Mouse (Mus musculus): Measurements from ENCODE around the gene Mcemp1. TPM values are rescaled to one million over a fixed set of nuclear protein-coding genes. Genes with fewer than 3 reads are reported as not detected.
A peak's percentile ranks its signal among the peaks of the same experiment; 100 is the strongest.

Mcemp1 gene
- polyA plus RNA-seq (2014; fragmentation: Nextera tagmentation; extraction: Ambion mirVana), result 0.28 TPM in 1 of 2 replicates, not detected in the other

GRCm38 (mm10) chr8:3665507-3665906 lies at the start of gene Mcemp1:
TSS of gene Mcemp1 (plus strand) at chr8:3665754.
- Histone ChIP-seq H3K9me3 (replicated peaks; ENCODE audit: control insufficient read depth, low read length) (no peaks in the 10 kb centered on the region), H3K9ac (replicated peaks; ENCODE audit: low read length) (no peak within 1 kb of the TSS), H3K4me3 (ENCODE audit: low read depth, low read length) (no peak within 1 kb of the TSS), H3K27me3 (ENCODE audit: control insufficient read depth, insufficient read depth, low read length) (no peaks in the 10 kb centered on the region), H3K36me3 (replicated peaks; ENCODE audit: control insufficient read depth, insufficient read depth, low read depth, low read length) (no peaks in the 10 kb centered on the region), H3K4me2 (ENCODE audit: low read depth, low read length) (no peak within 1 kb of the TSS), H3K4me1 (ENCODE audit: control insufficient read depth, insufficient read depth, low read length) (no peaks in the 10 kb centered on the region), H3K27ac (replicated peaks; ENCODE audit: low read depth, low read length) (no peak within 1 kb of the TSS)
- WGBS, result 59% methylated on average over 6 of the region's 6 CpGs
- DNase-seq (ENCODE audit: low spot score), result no peak
- ATAC-seq (replicated peaks; ENCODE audit: insufficient number of reproducible peaks, low FRiP score, low TSS enrichment, low read depth), result no peak

- Histone ChIP-seq H3K4me2 (ENCODE audit: low read depth, low read length) (peak within 1 kb of the TSS; percentile 76), H3K27me3 (ENCODE audit: control insufficient read depth, insufficient read depth, low read length) (no peaks in the 10 kb centered on the region), H3K4me3 (ENCODE audit: low read depth, low read length) (peak within 1 kb of the TSS; percentile 84), H3K27ac (replicated peaks; ENCODE audit: low read depth, low read length) (no peak within 1 kb of the TSS), H3K36me3 (replicated peaks; ENCODE audit: control insufficient read depth, insufficient read depth, low read depth, low read length) (no peaks in the 10 kb centered on the region; the same call in 1 of the 2 replicates), H3K9me3 (replicated peaks; ENCODE audit: control insufficient read depth, low read length) (no peaks in the 10 kb centered on the region), H3K9ac (replicated peaks; ENCODE audit: low read length) (peak within 1 kb of the TSS; percentile 63), H3K4me1 (ENCODE audit: control insufficient read depth, insufficient read depth, low read length) (no peaks in the 10 kb centered on the region)
- under 1% methylated on average over 37 of the region's 37 CpGs for WGBS
- DNase-seq (ENCODE audit: low spot score) (peak; percentile 100), ATAC-seq (replicated peaks; ENCODE audit: insufficient number of reproducible peaks, low FRiP score, low TSS enrichment, low read depth) (peak; percentile 97)
These were observed 44.2 kb upstream of the Mcemp1 start, which contains the start of the genes Xab2 and Pet100 for GRCm38 (mm10) chr8:3621199-3621970. TSS of gene Xab2 (minus strand) at chr8:3621316. TSS of gene Pet100 (plus strand) at chr8:3621548.

- Histone ChIP-seq H3K4me1 (ENCODE audit: control insufficient read depth, insufficient read depth, low read length) (no peaks in the 10 kb centered on the region), H3K9me3 (replicated peaks; ENCODE audit: control insufficient read depth, low read length) (no peaks in the 10 kb centered on the region), H3K4me2 (ENCODE audit: low read depth, low read length) (no peak overlapping the region; the same call in 1 of the 2 replicates), H3K9ac (replicated peaks; ENCODE audit: low read length) (0 out of 2 replicates have a peak overlapping the region, but pooled peaks have one; percentile 23), H3K4me3 (ENCODE audit: low read depth, low read length) (peak overlapping the region; percentile 84), H3K36me3 (replicated peaks; ENCODE audit: control insufficient read depth, insufficient read depth, low read depth, low read length) (no peaks in the 10 kb centered on the region), H3K27ac (replicated peaks; ENCODE audit: low read depth, low read length) (no peak overlapping the region), H3K27me3 (ENCODE audit: control insufficient read depth, insufficient read depth, low read length) (no peaks in the 10 kb centered on the region)
- no peak for ATAC-seq (replicated peaks; ENCODE audit: insufficient number of reproducible peaks, low FRiP score, low TSS enrichment, low read depth)
- no peak for DNase-seq (ENCODE audit: low spot score)
- WGBS, result 67% methylated on average over 8 of the region's 8 CpGs
These were observed 43.4 kb upstream of the Mcemp1 start for GRCm38 (mm10) chr8:3622119-3622518.

DNA sequence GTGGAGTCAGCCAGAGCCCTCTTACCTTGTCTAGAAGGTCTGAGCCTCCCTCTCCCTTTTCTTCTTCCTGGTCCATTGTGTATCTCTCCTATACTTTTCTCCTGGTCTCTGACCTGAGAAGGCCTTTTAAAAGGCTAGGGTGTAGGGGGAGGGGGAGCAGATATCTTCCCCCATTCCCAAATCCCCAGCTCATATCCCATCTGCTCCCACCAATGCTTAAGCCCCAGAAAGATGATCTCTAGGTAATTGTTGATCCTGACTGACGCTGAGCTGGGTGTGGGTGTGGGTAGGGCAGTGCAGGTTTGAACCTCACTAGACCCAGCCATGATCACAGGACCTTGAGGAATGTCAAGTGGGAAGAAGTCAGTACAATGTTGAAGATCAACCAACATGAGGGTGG lies 40.1 kb upstream of the Mcemp1 start, which contains the start of gene Pcp2:
Gene Pcp2 (minus strand): TSS at position 101 of the 400 bp plus-strand sequence.
- Histone ChIP-seq H3K4me2 (ENCODE audit: low read depth, low read length) (no peak within 1 kb of the TSS), H3K27me3 (ENCODE audit: control insufficient read depth, insufficient read depth, low read length) (no peaks in the 10 kb centered on the region), H3K9ac (replicated peaks; ENCODE audit: low read length) (peak within 1 kb of the TSS; percentile 15; the same call in 1 of the 2 replicates), H3K4me3 (ENCODE audit: low read depth, low read length) (no peak within 1 kb of the TSS), H3K36me3 (replicated peaks; ENCODE audit: control insufficient read depth, insufficient read depth, low read depth, low read length) (no peaks in the 10 kb centered on the region), H3K27ac (replicated peaks; ENCODE audit: low read depth, low read length) (no peak within 1 kb of the TSS), H3K9me3 (replicated peaks; ENCODE audit: control insufficient read depth, low read length) (no peaks in the 10 kb centered on the region), H3K4me1 (ENCODE audit: control insufficient read depth, insufficient read depth, low read length) (no peaks in the 10 kb centered on the region)
- ATAC-seq (replicated peaks; ENCODE audit: insufficient number of reproducible peaks, low FRiP score, low TSS enrichment, low read depth) (no peak), DNase-seq (ENCODE audit: low spot score) (no peak)
- WGBS, result 61% methylated on average over 1 of the region's 1 CpGs

- no peaks in the 10 kb centered on the region for H3K4me1 ChIP-seq (ENCODE audit: control insufficient read depth, insufficient read depth, low read length)
- ATAC-seq (replicated peaks; ENCODE audit: insufficient number of reproducible peaks, low FRiP score, low TSS enrichment, low read depth), result no peak
- WGBS, result 60% methylated on average over 5 of the region's 5 CpGs
These were observed 38.6 kb upstream of the Mcemp1 start for GRCm38 (mm10) chr8:3626971-3627370.

GRCm38 (mm10) chr8:3628014-3628413 lies 37.5 kb upstream of the Mcemp1 start:
- Histone ChIP-seq H3K9ac (replicated peaks; ENCODE audit: low read length) (no peak overlapping the region), H3K4me3 (ENCODE audit: low read depth, low read length) (no peak overlapping the region), H3K27me3 (ENCODE audit: control insufficient read depth, insufficient read depth, low read length) (peaks cover 2% of the 10 kb centered on the region; the same call in 1 of the 2 replicates), H3K27ac (replicated peaks; ENCODE audit: low read depth, low read length) (no peak overlapping the region), H3K4me2 (ENCODE audit: low read depth, low read length) (no peak overlapping the region), H3K9me3 (replicated peaks; ENCODE audit: control insufficient read depth, low read length) (no peaks in the 10 kb centered on the region), H3K36me3 (replicated peaks; ENCODE audit: control insufficient read depth, insufficient read depth, low read depth, low read length) (no peaks in the 10 kb centered on the region), H3K4me1 (ENCODE audit: control insufficient read depth, insufficient read depth, low read length) (no peaks in the 10 kb centered on the region)
- ATAC-seq (replicated peaks; ENCODE audit: insufficient number of reproducible peaks, low FRiP score, low TSS enrichment, low read depth) (no peak), DNase-seq (ENCODE audit: low spot score) (peak; percentile 49)
- WGBS, result 25% methylated on average over 5 of the region's 5 CpGs

More at GRCm38 (mm10) chr8:3626971-3627370, 38.6 kb upstream of the Mcemp1 start:
- no peak for DNase-seq (ENCODE audit: low spot score)
- H3K4me2 ChIP-seq (ENCODE audit: low read depth, low read length), result no peak overlapping the region
- H3K27ac ChIP-seq (replicated peaks; ENCODE audit: low read depth, low read length), result no peak overlapping the region
- H3K9ac ChIP-seq (replicated peaks; ENCODE audit: low read length), result no peak overlapping the region
- peaks cover 2% of the 10 kb centered on the region; the same call in 1 of the 2 replicates for H3K27me3 ChIP-seq (ENCODE audit: control insufficient read depth, insufficient read depth, low read length)
- H3K9me3 ChIP-seq (replicated peaks; ENCODE audit: control insufficient read depth, low read length), result no peaks in the 10 kb centered on the region
- H3K4me3 ChIP-seq (ENCODE audit: low read depth, low read length), result no peak overlapping the region
- no peaks in the 10 kb centered on the region for H3K36me3 ChIP-seq (replicated peaks; ENCODE audit: control insufficient read depth, insufficient read depth, low read depth, low read length)

DNA sequence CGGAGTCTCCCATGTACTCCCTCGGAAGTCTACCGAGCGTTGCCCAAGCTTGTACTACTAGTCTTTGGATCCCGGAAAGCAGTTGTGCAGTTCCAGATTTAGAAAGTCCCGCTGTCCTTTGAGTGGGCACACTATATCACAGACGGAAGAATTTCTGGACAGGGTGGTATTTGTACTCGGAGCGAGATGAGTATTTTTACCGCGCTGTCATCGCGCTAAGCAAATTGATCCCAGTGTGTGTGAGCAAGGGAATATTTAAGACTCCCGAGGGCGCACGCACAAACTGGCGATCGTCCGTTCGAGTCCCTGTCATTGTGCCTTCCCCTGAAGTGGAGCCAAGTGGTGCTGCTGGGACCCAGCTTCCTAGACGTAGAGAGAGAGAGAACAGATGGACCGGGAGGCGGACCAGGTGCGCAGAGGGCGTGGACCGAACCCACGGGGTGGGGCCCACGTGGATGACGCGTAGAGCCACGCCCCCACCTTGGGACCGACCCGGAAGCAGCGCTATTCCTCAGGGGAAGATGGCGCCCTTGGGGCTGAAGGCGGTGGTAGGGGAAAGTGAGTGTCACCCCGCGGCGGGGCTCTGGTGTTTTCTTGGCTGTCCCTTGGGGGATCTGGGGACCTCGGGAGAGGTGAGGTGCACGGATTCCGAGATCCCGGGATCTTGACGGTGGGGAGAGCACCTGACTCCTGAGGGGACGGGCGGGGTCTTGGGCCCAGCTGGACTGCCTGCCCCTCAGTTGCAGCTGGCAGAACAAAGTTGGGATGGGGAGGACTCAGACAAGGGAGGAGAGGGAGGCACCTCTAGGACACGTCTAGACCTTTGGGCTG lies 34.7 kb upstream of the Mcemp1 start, which contains the start of gene Stxbp2:
Gene Stxbp2 (plus strand): TSS at position 309 of the 831 bp plus-strand sequence.
- H3K27ac ChIP-seq (replicated peaks; ENCODE audit: low read depth, low read length), result no peak within 1 kb of the TSS

More for the DNA sequence above, 34.7 kb upstream of the Mcemp1 start, which contains the start of gene Stxbp2:
- WGBS, result 8% methylated on average over 47 of the region's 47 CpGs
- H3K27me3 ChIP-seq (ENCODE audit: control insufficient read depth, insufficient read depth, low read length), result peaks cover 2% of the 10 kb centered on the region; the same call in 1 of the 2 replicates
- H3K4me1 ChIP-seq (ENCODE audit: control insufficient read depth, insufficient read depth, low read length), result no peaks in the 10 kb centered on the region
- peak within 1 kb of the TSS; percentile 49 for H3K4me3 ChIP-seq (ENCODE audit: low read depth, low read length)
- no peaks in the 10 kb centered on the region for H3K9me3 ChIP-seq (replicated peaks; ENCODE audit: control insufficient read depth, low read length)
- H3K4me2 ChIP-seq (ENCODE audit: low read depth, low read length), result peak within 1 kb of the TSS; percentile 69
- DNase-seq (ENCODE audit: low spot score) (peak; percentile 70), ATAC-seq (replicated peaks; ENCODE audit: insufficient number of reproducible peaks, low FRiP score, low TSS enrichment, low read depth) (peak; percentile 68)
- no peaks in the 10 kb centered on the region for H3K36me3 ChIP-seq (replicated peaks; ENCODE audit: control insufficient read depth, insufficient read depth, low read depth, low read length)
- H3K9ac ChIP-seq (replicated peaks; ENCODE audit: low read length), result peak within 1 kb of the TSS; percentile 56

Data from embryonic facial prominence, embryonic 11.5 days (tissue).